Comparison of ENCODE assay signal across 8 mouse cellular contexts in the genomic region with DNA sequence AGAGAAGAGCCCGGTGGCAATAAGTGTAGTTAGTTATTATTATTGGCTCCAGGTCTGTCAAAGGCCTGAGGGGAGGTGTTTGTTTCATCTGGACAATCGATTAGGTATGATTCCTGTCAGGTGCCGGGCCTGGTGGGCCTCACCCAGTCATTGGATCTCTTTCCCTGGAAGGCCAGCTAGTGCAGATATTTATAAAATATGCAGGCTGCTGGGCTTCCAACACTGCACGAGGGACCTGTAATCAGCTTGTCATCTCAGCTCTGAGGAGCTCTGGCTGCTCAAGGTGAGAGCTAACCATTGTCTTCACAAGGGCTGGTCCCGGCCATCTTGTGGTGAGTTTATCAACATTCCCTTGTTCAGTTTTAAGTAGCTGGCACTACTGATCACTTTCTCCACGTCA. TPM values are rescaled to one million over a fixed set of nuclear protein-coding genes. Genes with fewer than 3 reads are reported as not detected.
DNase-seq lines count a peak whose midpoint lies in the region; ATAC-seq and TF ChIP-seq lines count a peak whose summit lies in the region.

No protein-coding gene starts in this region.

- H3K9me3 ChIP-seq in erythroblast, embryonic 14.5 days (ENCODE audit: control insufficient read depth, low read length): no peaks in the 10 kb centered on the region
- H3K9me3 ChIP-seq in heart, embryonic 14.5 days (ENCODE audit: control insufficient read depth, low read length): no peaks in the 10 kb centered on the region
- no peaks in the 10 kb centered on the region for H3K9me3 ChIP-seq in liver, postnatal 0 days (ENCODE audit: low read length)

- no peaks in the 10 kb centered on the region for H3K36me3 ChIP-seq in erythroblast, embryonic 14.5 days (ENCODE audit: control insufficient read depth)
- no peaks in the 10 kb centered on the region for H3K36me3 ChIP-seq in heart, embryonic 14.5 days (ENCODE audit: control insufficient read depth, insufficient read depth, low read length)
- H3K36me3 ChIP-seq in liver, postnatal 0 days (replicated peaks; ENCODE audit: insufficient read depth, low read length): no peaks in the 10 kb centered on the region

- peak; percentile 65 for DNase-seq in ES-CJ7 (ENCODE audit: low read depth, low spot score)
- peak; percentile 30 for DNase-seq in liver, postnatal 0 days
- no peak for DNase-seq in yolk sac, embryonic 10.5 days (ENCODE audit: low spot score)
- no peak for DNase-seq in cerebellum, adult 11-12 months
- no peak for DNase-seq in urinary bladder, adult 2 months (ENCODE audit: low spot score)

- H3K4me1 ChIP-seq in erythroblast, embryonic 14.5 days (ENCODE audit: control insufficient read depth): peaks cover 39% of the 10 kb centered on the region
- peaks cover 5% of the 10 kb centered on the region in 2 experiments; a peak in 2 of 4 replicates for H3K4me1 ChIP-seq in heart, embryonic 14.5 days (ENCODE audit: control insufficient read depth in 2 of 2, insufficient read depth in 2 of 2, low read length in 2 of 2)
- peaks cover 4% of the 10 kb centered on the region; the same call in 1 of the 2 replicates for H3K4me1 ChIP-seq in liver, postnatal 0 days (ENCODE audit: insufficient read depth)

- no peak for TF ChIP-seq EP300 in liver, postnatal 0 days (IDR thresholded peaks at IDR 0.05; ENCODE audit: low read depth)

- H3K9ac ChIP-seq in heart, embryonic 14.5 days (ENCODE audit: low read length): peak overlapping the region; percentile 91
- peak overlapping the region; percentile 77 for H3K9ac ChIP-seq in liver, postnatal 0 days (replicated peaks)

- WGBS in heart, embryonic 14.5 days: 29% methylated on average over 6 of the region's 6 CpGs
- 31% methylated on average over 6 of the region's 6 CpGs for WGBS in liver, postnatal 0 days (ENCODE audit: insufficient replicate concordance)

- H3K27ac ChIP-seq in heart, embryonic 14.5 days (replicated peaks in 1 of 2; ENCODE audit: control insufficient read depth in 1 of 2, insufficient read depth in 1 of 2, low read depth in 2 of 2, low read length in 2 of 2): 0 out of 4 replicates have a peak overlapping the region, but pooled peaks of 1 of the 2 experiments have one; percentile 95
- peak overlapping the region; percentile 97 for H3K27ac ChIP-seq in liver, postnatal 0 days (ENCODE audit: low read depth)

- H3K4me2 ChIP-seq in heart, embryonic 14.5 days (ENCODE audit: low read length): peak overlapping the region; percentile 98
- H3K4me2 ChIP-seq in liver, postnatal 0 days (ENCODE audit: low read depth, low read length): peak overlapping the region; percentile 89

- TF ChIP-seq CTCF in liver, postnatal 0 days (IDR thresholded peaks at IDR 0.05; ENCODE audit: low read depth): no peak

- H3K27me3 ChIP-seq in erythroblast, embryonic 14.5 days (ENCODE audit: control insufficient read depth): peaks cover 62% of the 10 kb centered on the region
- H3K27me3 ChIP-seq in heart, embryonic 14.5 days (ENCODE audit: control insufficient read depth, insufficient read depth, low read length): no peaks in the 10 kb centered on the region
- H3K27me3 ChIP-seq in liver, postnatal 0 days (ENCODE audit: insufficient read depth, low read length): no peaks in the 10 kb centered on the region

- H3K4me3 ChIP-seq in erythroblast, embryonic 14.5 days (replicated peaks): peak overlapping the region; percentile 71
- peak overlapping the region; percentile 62 to 91; a peak in 2 of 4 replicates for H3K4me3 ChIP-seq in heart, embryonic 14.5 days (ENCODE audit: control insufficient read depth in 1 of 2, insufficient read depth in 1 of 2, low read depth in 1 of 2, low read length in 2 of 2)
- peak overlapping the region; percentile 73 for H3K4me3 ChIP-seq in liver, postnatal 0 days (ENCODE audit: low read depth, low read length)

- ATAC-seq in erythroblast, adult 5-6 weeks (replicated peaks; ENCODE audit: low FRiP score, poor library complexity, severe bottlenecking): no peak
- ATAC-seq in heart, embryonic 14.5 days (ENCODE audit: insufficient number of reproducible peaks, insufficient read depth, low FRiP score, low read depth): no peak
- no peak for ATAC-seq in liver, postnatal 0 days

RNA-seq across cellular contexts. Expression of gene Tgif1, which starts 0.7 kb away (rescaled TPM):
- 0.03 and 0.04 TPM in 2 replicates for polyA plus RNA-seq in erythroblast, embryonic 14.5 days (2012)
- total RNA-seq in erythroblast, adult 5-6 weeks (2015; ENCODE audit: low replicate concordance): 4.2 and 7.5 TPM in 2 replicates
- total RNA-seq in erythroblast, adult 5-6 weeks (2017; ENCODE audit: low replicate concordance): 2.0 and 4.3 TPM in 2 replicates
- polyA plus RNA-seq in heart, embryonic 14.5 days (2014; fragmentation: Nextera tagmentation; extraction: Ambion mirVana): 17.3 and 17.7 TPM in 2 replicates
- 12.6 and 16.4 TPM in 2 replicates for polyA plus RNA-seq in liver, postnatal 0 days (2015; fragmentation: Nextera tagmentation; extraction: Ambion mirVana)
- polyA plus RNA-seq in urinary bladder, adult 2 months (2012; rRNA removed): 77.2 and 79.5 TPM in 2 replicates

Comparison
In these comparisons a context has a peak if more than half of its experiments do, and no peak if none do; other contexts are left out.
1. DNase-seq: peak in ES-CJ7 (single experiment) and liver, postnatal 0 days (single experiment); none in yolk sac, embryonic 10.5 days (single experiment), cerebellum, adult 11-12 months (single experiment) and urinary bladder, adult 2 months (single experiment).
2. RNA of gene Tgif1, which starts 0.7 kb away (polyA plus RNA-seq): 77.2 to 79.5 TPM in urinary bladder, adult 2 months, 17.3 to 17.7 TPM in heart, embryonic 14.5 days and 12.6 to 16.4 TPM in liver, postnatal 0 days; 0.03 to 0.04 TPM in erythroblast, embryonic 14.5 days; every median in the first group is over 10 times any median in the second.
3. Peak in every context shown above with its lines, with median percentiles within 50 percentile points of each other: H3K4me3 ChIP-seq.